Comparison of ENCODE assay signal across 16 mouse cellular contexts in genomic region chr13:59672248-59672647, GRCm38 (mm10). TPM values are rescaled to one million over a fixed set of nuclear protein-coding genes. Genes with fewer than 3 reads are reported as not detected.
DNase-seq lines count a peak whose midpoint lies in the region; ATAC-seq and TF ChIP-seq lines count a peak whose summit lies in the region.
"Had no signal": no experiment of that assay in that cellular context is flagged by ENCODE, and none has a peak within 500 bp of the region (broad histone marks: within the 10 kb centered on the region; RNA-seq: fewer than 3 reads in every experiment).

No protein-coding gene starts in this region.

- H3K9ac ChIP-seq in hindbrain, postnatal 0 days (replicated peaks; ENCODE audit: low read length): no peak overlapping the region
- H3K9ac ChIP-seq in intestine, postnatal 0 days (ENCODE audit: low read depth, low read length): no peak overlapping the region
- H3K9ac ChIP-seq: embryonic facial prominence, embryonic 12.5 days had no signal

- H3K27ac ChIP-seq in hindbrain, embryonic 10.5 days: peak overlapping the region; percentile 60
- H3K27ac ChIP-seq in hindbrain, postnatal 0 days: no peak overlapping the region
- no peak overlapping the region for H3K27ac ChIP-seq in intestine, postnatal 0 days (ENCODE audit: low read depth, low read length)
- H3K27ac ChIP-seq: embryonic facial prominence, embryonic 12.5 days; macrophage had no signal

- DNase-seq in hindbrain, embryonic 10.5 days (ENCODE audit: low spot score): no peak
- DNase-seq in hindbrain, postnatal 0 days (ENCODE audit: low spot score): no peak
- peak; percentile 12 for DNase-seq in thymus, postnatal 14 days
- DNase-seq in thymus, postnatal 4 days: no peak
- DNase-seq in liver: peak; percentile 36
- DNase-seq in lung, postnatal 4 days: no peak
- DNase-seq in left cerebral cortex, postnatal 36 days (ENCODE audit: low spot score in 2 of 2): no peak
- DNase-seq: gastrocnemius, postnatal 25 days; heart, postnatal 14 days; kidney, postnatal 25 days; left cerebral cortex, postnatal 4 days had no signal

- TF ChIP-seq CTCF in hindbrain, postnatal 0 days (IDR thresholded peaks at IDR 0.05; ENCODE audit: low read depth): no peak
- no peak for TF ChIP-seq CTCF in intestine, postnatal 0 days (IDR thresholded peaks at IDR 0.05; ENCODE audit: low read depth)

- H3K9me3 ChIP-seq in hindbrain, embryonic 10.5 days: no peaks in the 10 kb centered on the region
- no peaks in the 10 kb centered on the region for H3K9me3 ChIP-seq in hindbrain, postnatal 0 days (ENCODE audit: low read length)
- H3K9me3 ChIP-seq in intestine, postnatal 0 days (ENCODE audit: control insufficient read depth): no peaks in the 10 kb centered on the region
- H3K9me3 ChIP-seq: embryonic facial prominence, embryonic 12.5 days had no signal

- WGBS in hindbrain, embryonic 10.5 days: 78% methylated on average over 6 of the region's 6 CpGs
- WGBS in hindbrain, postnatal 0 days: 66% methylated on average over 6 of the region's 6 CpGs
- WGBS in intestine, postnatal 0 days: 65% methylated on average over 6 of the region's 6 CpGs

- peaks cover 42% of the 10 kb centered on the region for H3K36me3 ChIP-seq in hindbrain, embryonic 10.5 days
- H3K36me3 ChIP-seq in hindbrain, postnatal 0 days (ENCODE audit: insufficient read depth, low read length): no peaks in the 10 kb centered on the region
- no peaks in the 10 kb centered on the region for H3K36me3 ChIP-seq in intestine, postnatal 0 days (ENCODE audit: control insufficient read depth, insufficient read depth)
- H3K36me3 ChIP-seq: embryonic facial prominence, embryonic 12.5 days had no signal

- peaks cover 55% of the 10 kb centered on the region for H3K4me1 ChIP-seq in hindbrain, embryonic 10.5 days (replicated peaks)
- H3K4me1 ChIP-seq in hindbrain, postnatal 0 days (ENCODE audit: insufficient read depth, low read length): 0 out of 2 replicates have a peak, but pooled peaks cover 3% of the 10 kb centered on the region
- H3K4me1 ChIP-seq in intestine, postnatal 0 days (replicated peaks; ENCODE audit: control insufficient read depth, insufficient read depth, low read length): 0 out of 2 replicates have a peak, but pooled peaks cover 3% of the 10 kb centered on the region

- H3K4me2 ChIP-seq in hindbrain, postnatal 0 days (ENCODE audit: low read depth, low read length): no peak overlapping the region
- H3K4me2 ChIP-seq in intestine, postnatal 0 days (replicated peaks; ENCODE audit: low read depth): no peak overlapping the region
- H3K4me2 ChIP-seq: embryonic facial prominence, embryonic 12.5 days had no signal

- intact Hi-C loops in left cerebral cortex, postnatal 36 days (cut with DNase I): no loop called here

- H3K27me3 ChIP-seq in hindbrain, embryonic 10.5 days (ENCODE audit: insufficient read depth, poor library complexity, severe bottlenecking): no peaks in the 10 kb centered on the region
- no peaks in the 10 kb centered on the region for H3K27me3 ChIP-seq in hindbrain, postnatal 0 days (ENCODE audit: insufficient read depth, low read length)
- H3K27me3 ChIP-seq in intestine, postnatal 0 days (replicated peaks; ENCODE audit: control insufficient read depth, insufficient read depth, low read length): no peaks in the 10 kb centered on the region
- H3K27me3 ChIP-seq: embryonic facial prominence, embryonic 12.5 days had no signal

- no peak for ATAC-seq in hindbrain, postnatal 0 days
- ATAC-seq in intestine, postnatal 0 days: no peak

- H3K4me3 ChIP-seq in hindbrain, embryonic 10.5 days: 0 out of 2 replicates have a peak overlapping the region, but pooled peaks have one; percentile 13
- no peak overlapping the region for H3K4me3 ChIP-seq in hindbrain, postnatal 0 days (ENCODE audit: low read length)
- no peak overlapping the region for H3K4me3 ChIP-seq in intestine, postnatal 0 days (ENCODE audit: low read depth, low read length)
- H3K4me3 ChIP-seq: embryonic facial prominence, embryonic 12.5 days had no signal

RNA-seq across cellular contexts. Expression of gene Golm1, which starts 3.4 kb away (rescaled TPM):
- 144 and 181 TPM in 2 replicates for polyA plus RNA-seq in hindbrain, embryonic 10.5 days (2016; fragmentation: Nextera tagmentation; extraction: Ambion mirVana)
- total RNA-seq in hindbrain, postnatal 0 days (2014; rRNA removed): 16.8 and 17.9 TPM in 2 replicates
- 20.2 and 22.9 TPM in 2 replicates for polyA plus RNA-seq in hindbrain, postnatal 0 days (2015; fragmentation: Nextera tagmentation; extraction: Ambion mirVana)
- total RNA-seq in left cerebral cortex, postnatal 36 days (2021): 10 to 100 TPM; 17.2 to 20.5 TPM
- 29.6 and 34.3 TPM in 2 replicates for polyA plus RNA-seq in intestine, postnatal 0 days (2015; fragmentation: Nextera tagmentation; extraction: Ambion mirVana)

RNA-seq across cellular contexts. Expression of gene 4921517D22Rik, which starts 21.7 kb away (rescaled TPM):
- not detected in 2 replicates for polyA plus RNA-seq in hindbrain, embryonic 10.5 days (2016; fragmentation: Nextera tagmentation; extraction: Ambion mirVana)
- not detected in 2 replicates for total RNA-seq in hindbrain, postnatal 0 days (2014; rRNA removed)
- not detected in 2 replicates for polyA plus RNA-seq in hindbrain, postnatal 0 days (2015; fragmentation: Nextera tagmentation; extraction: Ambion mirVana)
- not detected for total RNA-seq in left cerebral cortex, postnatal 36 days (2021)
- polyA plus RNA-seq in intestine, postnatal 0 days (2015; fragmentation: Nextera tagmentation; extraction: Ambion mirVana): not detected in 2 replicates
- total RNA-seq: gastrocnemius, postnatal 25 days; heart, postnatal 14 days; left cerebral cortex, postnatal 4 days had no signal
- polyA plus RNA-seq: C2C12; embryonic facial prominence, embryonic 12.5 days; macrophage; stomach, embryonic 14.5 days had no signal

RNA-seq across cellular contexts. Expression of gene Spata31d1a, which starts 37.9 kb away (rescaled TPM):
- 0.05 TPM in 1 of 2 replicates, not detected in the other for polyA plus RNA-seq in hindbrain, embryonic 10.5 days (2016; fragmentation: Nextera tagmentation; extraction: Ambion mirVana)
- not detected in 2 replicates for total RNA-seq in hindbrain, postnatal 0 days (2014; rRNA removed)
- polyA plus RNA-seq in hindbrain, postnatal 0 days (2015; fragmentation: Nextera tagmentation; extraction: Ambion mirVana): 0.09 and 0.16 TPM in 2 replicates
- total RNA-seq in left cerebral cortex, postnatal 36 days (2021): under 1 TPM; 0.12 to 0.25 TPM
- not detected in 2 replicates for polyA plus RNA-seq in intestine, postnatal 0 days (2015; fragmentation: Nextera tagmentation; extraction: Ambion mirVana)
- total RNA-seq: gastrocnemius, postnatal 25 days; heart, postnatal 14 days had no signal
- polyA plus RNA-seq: C2C12; embryonic facial prominence, embryonic 12.5 days; macrophage had no signal

RNA-seq across cellular contexts. Expression of gene Spata31d1b, which starts 39.8 kb away (rescaled TPM):
- polyA plus RNA-seq in hindbrain, embryonic 10.5 days (2016; fragmentation: Nextera tagmentation; extraction: Ambion mirVana): 0.04 TPM in 1 of 2 replicates, not detected in the other
- total RNA-seq in hindbrain, postnatal 0 days (2014; rRNA removed): 0.21 TPM in 1 of 2 replicates, not detected in the other
- polyA plus RNA-seq in hindbrain, postnatal 0 days (2015; fragmentation: Nextera tagmentation; extraction: Ambion mirVana): not detected in 2 replicates
- total RNA-seq in left cerebral cortex, postnatal 36 days (2021): not detected
- not detected in 2 replicates for polyA plus RNA-seq in intestine, postnatal 0 days (2015; fragmentation: Nextera tagmentation; extraction: Ambion mirVana)
- total RNA-seq: gastrocnemius, postnatal 25 days; heart, postnatal 14 days; left cerebral cortex, postnatal 4 days had no signal
- polyA plus RNA-seq: C2C12; embryonic facial prominence, embryonic 12.5 days; macrophage; stomach, embryonic 14.5 days had no signal

RNA-seq across cellular contexts. Expression of gene Spata31d1d, which starts 59.3 kb away (rescaled TPM):
- polyA plus RNA-seq in hindbrain, embryonic 10.5 days (2016; fragmentation: Nextera tagmentation; extraction: Ambion mirVana): not detected in 2 replicates
- not detected in 2 replicates for total RNA-seq in hindbrain, postnatal 0 days (2014; rRNA removed)
- not detected in 2 replicates for polyA plus RNA-seq in hindbrain, postnatal 0 days (2015; fragmentation: Nextera tagmentation; extraction: Ambion mirVana)
- not detected for total RNA-seq in left cerebral cortex, postnatal 36 days (2021)
- not detected in 2 replicates for polyA plus RNA-seq in intestine, postnatal 0 days (2015; fragmentation: Nextera tagmentation; extraction: Ambion mirVana)
- total RNA-seq: gastrocnemius, postnatal 25 days; heart, postnatal 14 days had no signal
- polyA plus RNA-seq: C2C12; embryonic facial prominence, embryonic 12.5 days; macrophage; stomach, embryonic 14.5 days had no signal

Comparison
In these comparisons a context has a peak if more than half of its experiments do, and no peak if none do; other contexts are left out.
1. DNase-seq: peak in thymus, postnatal 14 days (single experiment) and liver (single experiment); none in hindbrain, embryonic 10.5 days (single experiment), hindbrain, postnatal 0 days (single experiment), thymus, postnatal 4 days (single experiment), lung, postnatal 4 days (0 of 2) and left cerebral cortex, postnatal 36 days (0 of 2).